Mouse (Mus musculus) cerebellum, postnatal 14 days (tissue): ENCODE results near the gene Hbq1a.
"Not testable (repeated sequence)": the region's sequence is repeated elsewhere in the genome, so short reads cannot be mapped to it uniquely, and the experiment has no call there.

Experiments used
- DNase-seq, 2 experiments: peaks; one replicate each; pipeline ENCODE4 v3.0.0; 2021; ENCODE audit warnings: mixed read lengths in 2 of 2

Hbq1a gene

GRCm38 (mm10) chr11:32285031-32285775, 14.7 kb upstream of the Hbq1a start:
- no peak for DNase-seq

- not testable (repeated sequence) for DNase-seq
These were observed 14.0 kb upstream of the Hbq1a start for GRCm38 (mm10) chr11:32285887-32286286.

- DNase-seq: peak; percentile 88 to 91
These were observed 13.0 kb upstream of the Hbq1a start, which contains the start of gene Hbq1b for GRCm38 (mm10) chr11:32286695-32287492. TSS of gene Hbq1b (plus strand) at chr11:32286965.

- no peak for DNase-seq
These were observed 12.4 kb upstream of the Hbq1a start for GRCm38 (mm10) chr11:32287493-32287825.

GRCm38 (mm10) chr11:32292819-32293218, 7.0 kb upstream of the Hbq1a start:
- not testable (repeated sequence) for DNase-seq

- DNase-seq: not testable (repeated sequence)
These were observed 6.4 kb upstream of the Hbq1a start for GRCm38 (mm10) chr11:32293479-32293878.

GRCm38 (mm10) chr11:32296203-32296602, 3.7 kb upstream of the Hbq1a start, which contains the start of gene Hba-a2:
TSS of gene Hba-a2 (plus strand) at chr11:32296489.
- DNase-seq: not testable (repeated sequence)

GRCm38 (mm10) chr11:32297417-32297816, 2.5 kb upstream of the Hbq1a start:
- DNase-seq: not testable (repeated sequence)

- no peak for DNase-seq
These were observed 1.9 kb upstream of the Hbq1a start for GRCm38 (mm10) chr11:32297866-32298531.

- DNase-seq: no peak
These were observed 1.3 kb upstream of the Hbq1a start for GRCm38 (mm10) chr11:32298532-32298918.

GRCm38 (mm10) chr11:32300279-32301267, 704 bp downstream of the Hbq1a start:
- no peak for DNase-seq

GRCm38 (mm10) chr11:32301506-32301905, 1.6 kb downstream of the Hbq1a start:
- no peak for DNase-seq

GRCm38 (mm10) chr11:32302824-32303419, 3.1 kb downstream of the Hbq1a start:
- DNase-seq: no peak

- DNase-seq: no peak
These were observed 3.6 kb downstream of the Hbq1a start for GRCm38 (mm10) chr11:32303455-32303854.

- DNase-seq: no peak
These were observed 7.1 kb downstream of the Hbq1a start for GRCm38 (mm10) chr11:32307006-32307405.

- DNase-seq: no peak
These were observed 9.6 kb downstream of the Hbq1a start for GRCm38 (mm10) chr11:32309446-32309845.

GRCm38 (mm10) chr11:32309928-32310327, 10.1 kb downstream of the Hbq1a start:
- no peak for DNase-seq

- no peak for DNase-seq
These were observed 16.1 kb downstream of the Hbq1a start for GRCm38 (mm10) chr11:32316009-32316408.

GRCm38 (mm10) chr11:32320507-32321195, 20.8 kb downstream of the Hbq1a start:
- no peak for DNase-seq

- peak; percentile 62 to 84 for DNase-seq
These were observed 21.3 kb downstream of the Hbq1a start for GRCm38 (mm10) chr11:32321196-32321565.

- peak; percentile 95 to 97 for DNase-seq
These were observed 24.7 kb downstream of the Hbq1a start for GRCm38 (mm10) chr11:32324609-32325008.
